Comparison of ENCODE assay signal across 8 mouse cellular contexts in genomic region chr8:109536703-109537102, GRCm38 (mm10). TPM values are rescaled to one million over a fixed set of nuclear protein-coding genes. Genes with fewer than 3 reads are reported as not detected.
DNase-seq lines count a peak whose midpoint lies in the region; ATAC-seq lines count a peak whose summit lies in the region.

No protein-coding gene starts in this region.

- DNase-seq in R1 (ENCODE audit: low read depth, low spot score) = peak; percentile 91
- peak; percentile 89 to 90 for DNase-seq in cerebellum, postnatal 10 days
- peak; percentile 56 to 80 for DNase-seq in frontal cortex, postnatal 14 days (ENCODE audit: low spot score in 2 of 2)
- peak; percentile 86 to 91 for DNase-seq in left cerebral cortex, adult 18-20 months (ENCODE audit: low spot score in 2 of 2)
- peak; percentile 75 to 84 for DNase-seq in lung, postnatal 4 days
- DNase-seq in right cerebral cortex, adult 2 months (ENCODE audit: low spot score in 2 of 2) = peak; percentile 88 to 90
- DNase-seq in urinary bladder, postnatal 36 days (ENCODE audit: low spot score in 2 of 2) = peak; percentile 50 to 62

- H3K36me3 ChIP-seq in hindbrain, embryonic 15.5 days = no peaks in the 10 kb centered on the region

- no peak overlapping the region for H3K4me3 ChIP-seq in hindbrain, embryonic 15.5 days

- no peaks in the 10 kb centered on the region for H3K9me3 ChIP-seq in hindbrain, embryonic 15.5 days

- WGBS in hindbrain, embryonic 15.5 days = 6% methylated on average over 5 of the region's 5 CpGs

- H3K9ac ChIP-seq in hindbrain, embryonic 15.5 days = no peak overlapping the region

- peak; percentile 90 for ATAC-seq in hindbrain, embryonic 15.5 days (ENCODE audit: low FRiP score, low read depth)

- H3K4me1 ChIP-seq in hindbrain, embryonic 15.5 days (replicated peaks) = 0 out of 2 replicates have a peak, but pooled peaks cover 2% of the 10 kb centered on the region

- H3K4me2 ChIP-seq in hindbrain, embryonic 15.5 days = 0 out of 2 replicates have a peak overlapping the region, but pooled peaks have one; percentile 19

- no peaks in the 10 kb centered on the region for H3K27me3 ChIP-seq in hindbrain, embryonic 15.5 days

- peak overlapping the region; percentile 67; the same call in 1 of the 2 replicates for H3K27ac ChIP-seq in hindbrain, embryonic 15.5 days (replicated peaks)

RNA-seq across cellular contexts. Expression of gene Dhx38, which starts 29.0 kb away (rescaled TPM):
- 17.2 and 17.4 TPM in 2 replicates for polyA plus RNA-seq in hindbrain, embryonic 15.5 days (2015; fragmentation: Nextera tagmentation; extraction: Ambion mirVana)
- total RNA-seq in left cerebral cortex, adult 18-20 months (2021) = 10 to 100 TPM; 28.5 to 28.9 TPM

RNA-seq across cellular contexts. Expression of gene Txnl4b, which starts 29.0 kb away (rescaled TPM):
- 28.7 and 30.2 TPM in 2 replicates for polyA plus RNA-seq in hindbrain, embryonic 15.5 days (2015; fragmentation: Nextera tagmentation; extraction: Ambion mirVana)
- total RNA-seq in left cerebral cortex, adult 18-20 months (2021) = 10 to 100 TPM; 15.6 to 17.5 TPM

RNA-seq across cellular contexts. Expression of gene Hp, which starts 42.3 kb away (rescaled TPM):
- polyA plus RNA-seq in hindbrain, embryonic 15.5 days (2015; fragmentation: Nextera tagmentation; extraction: Ambion mirVana) = 0.51 and 0.93 TPM in 2 replicates
- total RNA-seq in left cerebral cortex, adult 18-20 months (2021) = under 1 TPM in 1 of 2 experiments, not detected in 1; 0.26 TPM

RNA-seq across cellular contexts. Expression of gene Pmfbp1, which starts 42.9 kb away (rescaled TPM):
- 2.1 TPM in 2 replicates for polyA plus RNA-seq in hindbrain, embryonic 15.5 days (2015; fragmentation: Nextera tagmentation; extraction: Ambion mirVana)
- total RNA-seq in left cerebral cortex, adult 18-20 months (2021) = under 1 TPM; 0.28 TPM
